Mouse (Mus musculus): Measurements from ENCODE around the gene Trim25.

DNA sequence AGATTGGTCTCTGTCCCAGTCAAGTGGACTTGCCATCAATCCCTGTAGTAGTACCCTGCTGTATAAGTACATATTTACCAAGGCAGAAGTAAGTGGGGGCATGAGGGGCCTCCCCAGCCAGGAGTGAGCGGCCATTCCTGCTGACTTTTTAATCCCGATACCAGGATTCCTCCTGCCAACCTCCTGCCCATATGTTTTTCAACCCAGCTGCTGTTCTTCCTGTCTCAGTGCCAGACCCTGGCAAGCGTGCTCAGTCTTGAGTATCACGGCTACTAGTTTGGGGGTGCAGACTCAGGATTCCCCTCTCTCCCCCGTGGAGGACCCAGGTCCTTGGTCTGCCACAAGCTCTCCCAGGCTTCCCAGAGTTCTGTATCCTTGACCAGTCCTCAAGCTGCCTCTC lies 3.4 kb downstream of the Trim25 start:
- TF ChIP-seq POLR2A (IDR thresholded peaks at IDR 0.05; ENCODE audit: extremely low read depth, insufficient read depth, low read length), result no peak
- no peak for TF ChIP-seq CTCF (IDR thresholded peaks at IDR 0.05; ENCODE audit: extremely low read depth, insufficient read depth, low read length)
